Mouse (Mus musculus) myocyte (in vitro differentiated cells): Measurements from ENCODE around the gene Gemin4. TPM values are rescaled to one million over a fixed set of nuclear protein-coding genes. Genes with fewer than 3 reads are reported as not detected.

Experiments used
- H3K27me3 ChIP-seq: one replicate; pipeline ENCODE4 v1.6.1; 2011; ENCODE audit not compliant: control insufficient read depth, insufficient read depth, insufficient read length
- H3K36me3 ChIP-seq: one replicate; pipeline ENCODE4 v1.6.1; 2011; ENCODE audit not compliant: control insufficient read depth, insufficient read depth
- H3K4me2 ChIP-seq: one replicate; pipeline ENCODE4 v1.6.1; 2011; ENCODE audit warnings: low read depth, control low read depth
- H3K4me3 ChIP-seq: one replicate; pipeline ENCODE4 v1.5.1; 2011; ENCODE audit warnings: mild to moderate bottlenecking, control low read depth, moderate library complexity
- H3K79me2 ChIP-seq: one replicate; pipeline ENCODE4 v1.6.1; 2011; ENCODE audit not compliant: control insufficient read depth, insufficient read depth
- H3ac ChIP-seq: one replicate; pipeline ENCODE4 v1.6.1; 2011; ENCODE audit not compliant: control insufficient read depth, insufficient read length
- CEBPB ChIP-seq: IDR thresholded peaks from 2 replicates; pipeline ENCODE4 v1.6.1; 2011; ENCODE audit warnings: mild to moderate bottlenecking, moderate library complexity; ENCODE audit not compliant: poor library complexity, insufficient read depth, severe bottlenecking
- E2F4 ChIP-seq: IDR thresholded peaks from one replicate; pipeline ENCODE4 v1.6.1; 2011; ENCODE audit warnings: mild to moderate bottlenecking, control low read depth, moderate library complexity; ENCODE audit not compliant: insufficient read depth
- MAX ChIP-seq: IDR thresholded peaks from one replicate; pipeline ENCODE4 v1.6.1; 2011; ENCODE audit warnings: low read depth, mild to moderate bottlenecking, control low read depth
- MYOD1 ChIP-seq, 3 experiments: IDR thresholded peaks; one replicate each; pipeline ENCODE4 v1.6.1; 2011; ENCODE audit warnings: control low read depth in 2 of 3, low read depth in 2 of 3, mild to moderate bottlenecking in 2 of 3, moderate library complexity in 1 of 3; ENCODE audit not compliant: insufficient read length in 2 of 3, control insufficient read depth in 1 of 3
- MYOG ChIP-seq, 3 experiments: IDR thresholded peaks; one replicate each; pipeline ENCODE4 v1.6.1; 2011; ENCODE audit warnings: control low read depth in 2 of 3, low read depth in 2 of 3, mild to moderate bottlenecking in 2 of 3; ENCODE audit not compliant: insufficient read length in 2 of 3, control insufficient read depth in 1 of 3, insufficient read depth in 1 of 3
- POLR2A ChIP-seq: IDR thresholded peaks from one replicate; pipeline ENCODE4 v1.6.1; 2011; ENCODE audit warnings: low read depth, mild to moderate bottlenecking, control low read depth, moderate library complexity; ENCODE audit not compliant: insufficient read length
- POLR2AphosphoS2 ChIP-seq: IDR thresholded peaks from one replicate; pipeline ENCODE4 v1.6.1; 2011; ENCODE audit warnings: low read depth, control low read depth; ENCODE audit not compliant: insufficient read length
- REST ChIP-seq: IDR thresholded peaks from one replicate; pipeline ENCODE4 v1.6.1; 2011; ENCODE audit warnings: mild to moderate bottlenecking, control low read depth, moderate library complexity; ENCODE audit not compliant: insufficient read depth, insufficient read length
- SRF ChIP-seq: IDR thresholded peaks from one replicate; pipeline ENCODE4 v1.6.1; 2011; ENCODE audit warnings: low read depth; ENCODE audit not compliant: control insufficient read depth, insufficient read length
- TCF12 ChIP-seq: IDR thresholded peaks from one replicate; pipeline ENCODE4 v1.6.1; 2011; ENCODE audit warnings: mild to moderate bottlenecking, control low read depth; ENCODE audit not compliant: poor library complexity, insufficient read depth, severe bottlenecking
- TCF3 ChIP-seq: IDR thresholded peaks from one replicate; pipeline ENCODE4 v1.6.1; 2011; ENCODE audit warnings: low read depth, control low read depth; ENCODE audit not compliant: insufficient read length
- USF1 ChIP-seq: IDR thresholded peaks from one replicate; pipeline ENCODE4 v1.6.1; 2011; ENCODE audit warnings: low read depth, mild to moderate bottlenecking, control low read depth, moderate library complexity
- polyA plus RNA-seq: library from polyadenylated mRNA; unstranded; fragments of >200 nt; fragmentation: generic; extraction: Trizol; gene quantifications from one replicate; pipeline ENCODE4 v1.2.1, GENCODE M21; 2012; ENCODE audit warnings: missing spikeins

The Gemin4 gene
- polyA plus RNA-seq, 1 experiment: 10.7 TPM

DNA sequence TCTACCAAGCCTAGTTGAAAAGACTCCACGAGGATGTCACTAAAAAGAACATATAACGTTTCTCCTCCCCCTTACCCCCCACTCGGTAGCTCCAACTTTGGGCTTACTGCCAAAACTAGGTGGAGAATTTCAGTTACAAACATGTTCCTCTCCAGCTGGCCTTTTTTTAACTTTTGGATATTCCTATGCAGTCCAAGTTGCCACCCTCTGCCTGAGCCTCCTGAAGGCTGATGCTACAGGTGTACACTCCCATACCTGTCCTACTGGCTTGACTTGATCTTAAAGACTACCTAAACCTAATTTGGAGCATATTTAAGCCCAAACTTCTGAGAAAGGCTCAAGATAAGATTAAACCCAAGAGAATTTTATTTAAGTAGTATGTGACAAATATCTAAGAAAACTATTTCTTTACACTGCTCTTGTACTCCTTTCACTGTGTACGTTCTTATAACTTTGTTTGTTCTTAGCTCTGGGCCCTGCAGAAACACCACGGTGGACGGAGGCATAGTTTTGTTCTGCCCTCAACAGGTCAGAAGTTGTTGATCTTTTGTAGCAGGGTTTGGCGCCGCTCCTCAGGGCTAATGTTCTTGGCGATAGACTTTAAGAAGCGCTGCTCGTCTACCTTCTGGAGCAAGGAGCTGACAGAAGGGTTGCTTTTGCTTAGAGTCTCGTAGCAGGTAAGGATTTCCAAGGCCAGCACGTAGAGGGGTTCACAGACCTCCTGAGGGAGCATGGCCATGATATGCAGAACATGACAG is 7.1 kb downstream of the Gemin4 start:
- H3K27me3 ChIP-seq: no peaks in the 10 kb centered on the region
- no peak overlapping the region for H3K4me3 ChIP-seq
- H3K4me2 ChIP-seq: no peak overlapping the region
- no peak overlapping the region for H3ac ChIP-seq
- peaks cover 5% of the 10 kb centered on the region for H3K36me3 ChIP-seq
- no peak for TF ChIP-seq MYOD1 (IDR thresholded peaks at IDR 0.05; ENCODE audit: control insufficient read depth in 1 of 3, insufficient read length in 2 of 3, low read depth in 2 of 3)
- TF ChIP-seq POLR2A: no peak
- no peak for TF ChIP-seq MAX
- TF ChIP-seq E2F4: no peak
- no peak for TF ChIP-seq REST
- TF ChIP-seq TCF12: no peak
- TF ChIP-seq MYOG (IDR thresholded peaks at IDR 0.05; ENCODE audit: control insufficient read depth in 1 of 3, insufficient read depth in 1 of 3, insufficient read length in 2 of 3, low read depth in 2 of 3): no peak
- TF ChIP-seq SRF: no peak
- no peak for TF ChIP-seq POLR2AphosphoS2
- TF ChIP-seq CEBPB: no peak
- TF ChIP-seq TCF3: no peak
- H3K79me2 ChIP-seq: no peaks in the 10 kb centered on the region

DNA sequence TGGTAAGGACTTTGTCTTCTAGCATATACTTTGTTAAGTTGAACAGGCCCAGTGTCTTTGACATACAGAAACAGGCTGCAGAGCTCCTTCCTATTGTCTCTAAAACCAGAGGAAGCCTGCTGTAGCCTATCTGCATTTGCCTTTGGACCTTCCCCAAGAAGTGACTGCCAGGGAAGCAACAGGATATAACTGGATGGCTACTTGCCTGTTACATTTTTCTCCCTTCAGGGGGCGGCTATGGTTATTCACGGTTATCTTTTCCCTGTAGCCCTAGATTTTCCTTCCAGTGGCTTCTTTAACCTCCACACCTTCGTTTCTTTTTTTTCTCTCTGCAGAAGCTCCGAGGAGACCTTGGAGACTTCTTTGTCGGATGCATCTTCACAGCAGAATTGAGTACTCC is 10.7 kb downstream of the Gemin4 start:
- Histone ChIP-seq H3ac (no peak overlapping the region), H3K27me3 (no peaks in the 10 kb centered on the region), H3K4me3 (no peak overlapping the region), H3K79me2 (no peaks in the 10 kb centered on the region), H3K4me2 (no peak overlapping the region), H3K36me3 (peaks cover 6% of the 10 kb centered on the region)
- no peak for TF ChIP-seq POLR2AphosphoS2
- TF ChIP-seq POLR2A: no peak
- TF ChIP-seq E2F4: no peak
- TF ChIP-seq CEBPB: no peak
- TF ChIP-seq SRF: no peak
- TF ChIP-seq REST: no peak
- TF ChIP-seq MYOD1 (IDR thresholded peaks at IDR 0.05; ENCODE audit: control insufficient read depth in 1 of 3, insufficient read length in 2 of 3, low read depth in 2 of 3): no peak
- no peak for TF ChIP-seq TCF12
- TF ChIP-seq MAX: no peak
- no peak for TF ChIP-seq USF1
- no peak for TF ChIP-seq MYOG (IDR thresholded peaks at IDR 0.05; ENCODE audit: control insufficient read depth in 1 of 3, insufficient read depth in 1 of 3, insufficient read length in 2 of 3, low read depth in 2 of 3)
- no peak for TF ChIP-seq TCF3

DNA sequence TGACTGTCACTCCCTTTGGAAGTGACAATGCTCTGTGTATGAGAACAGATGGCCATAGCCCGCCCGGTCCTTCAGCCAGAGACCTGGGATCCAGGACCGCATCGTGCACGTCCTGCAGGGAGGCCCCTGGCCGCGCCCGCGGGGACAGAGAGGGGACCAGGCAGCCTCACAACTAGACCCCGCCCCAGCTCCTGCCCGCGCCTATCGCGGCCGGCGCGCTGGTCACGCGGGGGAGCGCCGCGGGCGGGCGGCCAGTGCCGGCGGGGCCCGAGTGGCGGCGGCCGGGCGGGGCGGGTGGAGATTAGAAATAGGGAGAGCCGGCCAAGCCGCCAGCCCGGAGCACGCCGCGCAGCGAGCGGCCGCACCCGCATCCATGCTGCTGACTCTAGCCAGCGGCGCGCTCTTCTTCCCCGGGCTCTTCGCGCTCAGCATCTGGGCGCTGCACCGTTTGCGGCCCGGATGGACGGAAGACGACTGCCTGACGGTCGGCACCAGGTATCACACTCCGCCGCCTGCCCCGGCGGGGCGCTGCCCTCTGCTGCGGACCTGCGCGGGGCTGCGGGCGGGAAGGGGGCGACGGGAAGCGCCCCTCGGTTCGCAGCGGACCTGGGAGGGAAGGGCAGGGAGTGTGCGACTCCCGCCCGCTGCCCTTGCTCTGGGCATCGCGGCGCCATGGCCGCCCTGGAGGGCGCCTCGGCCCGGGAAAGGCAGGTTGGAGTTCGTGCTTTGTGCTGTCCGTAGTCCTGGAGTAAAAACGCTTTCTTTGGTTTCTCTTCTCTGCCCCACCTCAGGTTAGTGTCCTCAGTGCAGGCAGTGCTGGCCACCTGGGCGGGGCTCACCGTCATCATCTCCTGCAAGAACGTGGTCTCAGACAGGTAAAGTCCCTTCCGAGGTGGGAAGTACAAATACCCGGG is 15.4 kb downstream of the Gemin4 start:
- H3K27me3 ChIP-seq: no peaks in the 10 kb centered on the region
- no peaks in the 10 kb centered on the region for H3K79me2 ChIP-seq
- peak overlapping the region; percentile 32 for H3K4me3 ChIP-seq
- H3K4me2 ChIP-seq: peak overlapping the region; percentile 95
- peak overlapping the region; percentile 36 for H3ac ChIP-seq
- peak in 1 of 3 experiments; percentile 3 for TF ChIP-seq MYOG (IDR thresholded peaks at IDR 0.05; ENCODE audit: control insufficient read depth in 1 of 3, insufficient read depth in 1 of 3, insufficient read length in 2 of 3, low read depth in 2 of 3)
- no peak for TF ChIP-seq MAX
- no peak for TF ChIP-seq TCF3
- TF ChIP-seq POLR2A: peak; percentile 90
- no peak for TF ChIP-seq REST
- TF ChIP-seq CEBPB: no peak
- TF ChIP-seq SRF: no peak
- TF ChIP-seq E2F4: no peak
- peak; percentile 58 for TF ChIP-seq USF1
- no peak for TF ChIP-seq TCF12
- TF ChIP-seq POLR2AphosphoS2: peak; percentile 80
- H3K36me3 ChIP-seq: peaks cover 6% of the 10 kb centered on the region

DNA sequence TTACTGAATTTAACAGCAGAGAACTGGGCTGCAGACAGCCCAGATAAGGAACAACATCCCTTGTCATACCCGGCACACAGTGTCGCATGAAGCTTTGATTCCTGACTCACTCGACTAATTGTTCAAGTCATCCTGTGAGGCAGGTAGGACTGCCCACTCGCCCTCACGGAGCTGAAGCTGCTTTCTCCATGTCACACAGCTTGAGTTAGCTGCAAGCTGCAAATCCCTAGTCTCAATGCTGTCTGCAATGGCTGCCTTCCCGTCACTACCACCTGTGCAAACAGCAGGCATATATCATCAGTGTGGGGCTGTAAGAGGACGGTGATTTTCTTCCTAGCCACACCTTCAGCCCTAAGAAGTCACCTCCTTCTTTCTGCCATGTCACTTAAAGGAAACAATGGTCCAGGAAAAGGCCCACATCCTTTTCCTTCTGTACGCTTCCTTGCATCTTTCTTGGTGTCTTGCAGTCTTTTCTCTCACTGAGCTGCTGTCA is 20.4 kb downstream of the Gemin4 start:
- Histone ChIP-seq H3K79me2 (no peaks in the 10 kb centered on the region), H3K4me3 (no peak overlapping the region), H3K36me3 (no peaks in the 10 kb centered on the region), H3K4me2 (no peak overlapping the region), H3ac (no peak overlapping the region), H3K27me3 (peaks cover 4% of the 10 kb centered on the region)
- TF ChIP-seq TCF3 (no peak), MYOD1 (IDR thresholded peaks at IDR 0.05; ENCODE audit: control insufficient read depth in 1 of 3, insufficient read length in 2 of 3, low read depth in 2 of 3) (no peak), POLR2AphosphoS2 (no peak), TCF12 (no peak), USF1 (no peak)
